Mouse (Mus musculus) megakaryocyte, embryonic 14.5 days (primary cell): ENCODE measurements around the gene Tspan8.

Experiments
- FLI1 ChIP-seq: IDR thresholded peaks from 2 replicates; pipeline ENCODE4 v1.6.1; 2012; ENCODE audit warnings: low read length, inconsistent platforms, mixed read lengths
- GATA1 ChIP-seq: IDR thresholded peaks from 3 replicates; pipeline ENCODE4 v1.6.1; 2012; ENCODE audit warnings: mixed read lengths, low read length, inconsistent platforms, borderline replicate concordance

GRCm38 (mm10) chr10:115894045-115894444 lies 77.4 kb downstream of the Tspan8 start:
- TF ChIP-seq FLI1 (no peak), GATA1 (no peak)
